Mouse (Mus musculus) hindbrain, embryonic 15.5 days (tissue): ENCODE measurements around the gene Cd46. TPM values are rescaled to one million over a fixed set of nuclear protein-coding genes. Genes with fewer than 3 reads are reported as not detected.
A peak's percentile ranks its signal among the peaks of the same experiment; 100 is the strongest.

Source experiments
- ATAC-seq: fragments of 200-750 bp; cut with Nextera tagmentation; 2 replicates; pipeline ENCODE4 v1.8.0; 2017; ENCODE audit warnings: low read depth, moderate number of reproducible peaks, moderate TSS enrichment; ENCODE audit not compliant: low FRiP score
- H3K27ac ChIP-seq: fragments of 300-500 bp; sonication (generic); replicated peaks from 2 replicates; pipeline ENCODE4 v1.5.1; 2015; ENCODE audit warnings: mild to moderate bottlenecking, inconsistent platforms
- H3K27me3 ChIP-seq: fragments of 300-500 bp; sonication (generic); 2 replicates; pipeline ENCODE4 v1.6.1; 2015; ENCODE audit warnings: control low read depth, inconsistent platforms
- H3K36me3 ChIP-seq: fragments of 300-500 bp; sonication (generic); 2 replicates; pipeline ENCODE4 v1.6.1; 2015; ENCODE audit warnings: control low read depth, inconsistent platforms
- H3K4me1 ChIP-seq: fragments of 300-500 bp; sonication (generic); replicated peaks from 2 replicates; pipeline ENCODE4 v1.6.1; 2015; ENCODE audit warnings: control low read depth, inconsistent platforms
- H3K4me2 ChIP-seq: fragments of 300-500 bp; sonication (generic); 2 replicates; pipeline ENCODE4 v1.6.1; 2015; ENCODE audit warnings: moderate library complexity, mild to moderate bottlenecking, inconsistent platforms
- H3K4me3 ChIP-seq: fragments of 300-500 bp; sonication (generic); 2 replicates; pipeline ENCODE4 v1.5.1; 2015; ENCODE audit warnings: mild to moderate bottlenecking, inconsistent platforms
- H3K9ac ChIP-seq: fragments of 300-500 bp; sonication (generic); 2 replicates; pipeline ENCODE4 v1.6.1; 2015; ENCODE audit warnings: inconsistent platforms
- H3K9me3 ChIP-seq: fragments of 300-500 bp; sonication (generic); 2 replicates; pipeline ENCODE4 v1.6.1; 2016; ENCODE audit warnings: control low read depth, inconsistent platforms
- WGBS: fragments of 180-500 bp; shearing (Covaris S2); methylation state at CpG from one replicate; pipeline ENCODE4 v1.1.7; 2015; 5-methylcytosine and 5-hydroxymethylcytosine counted together
- polyA plus RNA-seq: library from polyadenylated mRNA; unstranded; fragments of >200 nt; fragmentation: Nextera tagmentation; extraction: Ambion mirVana; gene quantifications from 2 replicates; pipeline ENCODE4 v1.2.1, GENCODE M21; 2015

Gene Cd46
- polyA plus RNA-seq, 1 experiment from 2014 or later: 2.0 TPM

GRCm38 (mm10) chr1:195017626-195018025 is 74.4 kb downstream of the Cd46 start:
- Histone ChIP-seq H3K36me3 (no peaks in the 10 kb centered on the region), H3K4me2 (peak overlapping the region; percentile 53), H3K4me3 (no peak overlapping the region), H3K9ac (no peak overlapping the region), H3K27me3 (no peaks in the 10 kb centered on the region), H3K27ac (peak overlapping the region; percentile 13; the same call in 1 of the 2 replicates), H3K4me1 (peaks cover 11% of the 10 kb centered on the region), H3K9me3 (no peaks in the 10 kb centered on the region)
- no peak for ATAC-seq
- 86% methylated on average over 4 of the region's 4 CpGs for WGBS

GRCm38 (mm10) chr1:195016811-195017501 is 75.1 kb downstream of the Cd46 start:
- WGBS: 57% methylated on average over 11 of the region's 11 CpGs
- Histone ChIP-seq H3K4me1 (peaks cover 11% of the 10 kb centered on the region), H3K27ac (peak overlapping the region; percentile 74), H3K9ac (peak overlapping the region; percentile 25; the same call in 1 of the 2 replicates), H3K27me3 (no peaks in the 10 kb centered on the region), H3K9me3 (no peaks in the 10 kb centered on the region), H3K4me2 (peak overlapping the region; percentile 53), H3K4me3 (peak overlapping the region; percentile 27), H3K36me3 (no peaks in the 10 kb centered on the region)
- peak; percentile 86 for ATAC-seq

- peaks cover 11% of the 10 kb centered on the region for H3K4me1 ChIP-seq
- ATAC-seq: no peak
- WGBS: 97% methylated on average over 1 of the region's 1 CpGs
- H3K4me2 ChIP-seq: no peak overlapping the region
- H3K36me3 ChIP-seq: no peaks in the 10 kb centered on the region
- no peak overlapping the region for H3K9ac ChIP-seq
- no peak overlapping the region for H3K4me3 ChIP-seq
- H3K27me3 ChIP-seq: no peaks in the 10 kb centered on the region
- no peaks in the 10 kb centered on the region for H3K9me3 ChIP-seq
- H3K27ac ChIP-seq: no peak overlapping the region
These were observed 76.8 kb downstream of the Cd46 start for GRCm38 (mm10) chr1:195015281-195015680.

GRCm38 (mm10) chr1:195014201-195014885 is 77.7 kb downstream of the Cd46 start:
- Histone ChIP-seq H3K9ac (no peak overlapping the region), H3K9me3 (no peaks in the 10 kb centered on the region), H3K4me2 (no peak overlapping the region), H3K36me3 (no peaks in the 10 kb centered on the region), H3K4me1 (peaks cover 11% of the 10 kb centered on the region), H3K27ac (no peak overlapping the region), H3K27me3 (no peaks in the 10 kb centered on the region), H3K4me3 (no peak overlapping the region)
- no peak for ATAC-seq
- 92% methylated on average over 3 of the region's 3 CpGs for WGBS

GRCm38 (mm10) chr1:195012531-195012930 is 79.5 kb downstream of the Cd46 start:
- no peaks in the 10 kb centered on the region for H3K27me3 ChIP-seq
- ATAC-seq: no peak
- peaks cover 6% of the 10 kb centered on the region for H3K4me1 ChIP-seq
- no peak overlapping the region for H3K4me3 ChIP-seq
- WGBS: 85% methylated on average over 2 of the region's 2 CpGs
- no peak overlapping the region for H3K4me2 ChIP-seq
- no peaks in the 10 kb centered on the region for H3K36me3 ChIP-seq
- no peaks in the 10 kb centered on the region for H3K9me3 ChIP-seq
- H3K9ac ChIP-seq: no peak overlapping the region
- no peak overlapping the region for H3K27ac ChIP-seq

- Histone ChIP-seq H3K9ac (no peak overlapping the region), H3K27ac (no peak overlapping the region), H3K9me3 (no peaks in the 10 kb centered on the region), H3K4me3 (no peak overlapping the region), H3K4me2 (no peak overlapping the region), H3K36me3 (no peaks in the 10 kb centered on the region), H3K27me3 (no peaks in the 10 kb centered on the region), H3K4me1 (no peaks in the 10 kb centered on the region)
- no peak for ATAC-seq
These were observed 85.8 kb downstream of the Cd46 start for GRCm38 (mm10) chr1:195006267-195006666.

- 84% methylated on average over 1 of the region's 1 CpGs for WGBS
- no peak overlapping the region for H3K27ac ChIP-seq
- no peak overlapping the region for H3K4me2 ChIP-seq
- H3K4me1 ChIP-seq: no peaks in the 10 kb centered on the region
- no peaks in the 10 kb centered on the region for H3K27me3 ChIP-seq
- no peaks in the 10 kb centered on the region for H3K9me3 ChIP-seq
- no peak overlapping the region for H3K4me3 ChIP-seq
- ATAC-seq: no peak
- no peak overlapping the region for H3K9ac ChIP-seq
- no peaks in the 10 kb centered on the region for H3K36me3 ChIP-seq
These were observed 87.9 kb downstream of the Cd46 start for GRCm38 (mm10) chr1:195004194-195004593.

- Histone ChIP-seq H3K27me3 (no peaks in the 10 kb centered on the region), H3K9ac (no peak overlapping the region), H3K4me1 (no peaks in the 10 kb centered on the region), H3K4me3 (no peak overlapping the region), H3K36me3 (no peaks in the 10 kb centered on the region), H3K9me3 (no peaks in the 10 kb centered on the region), H3K27ac (no peak overlapping the region), H3K4me2 (no peak overlapping the region)
- no peak for ATAC-seq
- WGBS: 91% methylated on average over 4 of the region's 4 CpGs
These were observed 88.7 kb downstream of the Cd46 start for GRCm38 (mm10) chr1:195003328-195003727.

- Histone ChIP-seq H3K9ac (no peak overlapping the region), H3K36me3 (no peaks in the 10 kb centered on the region), H3K27ac (no peak overlapping the region), H3K4me2 (no peak overlapping the region), H3K9me3 (no peaks in the 10 kb centered on the region), H3K4me3 (no peak overlapping the region), H3K4me1 (no peaks in the 10 kb centered on the region), H3K27me3 (no peaks in the 10 kb centered on the region)
- WGBS: 91% methylated on average over 1 of the region's 1 CpGs
- ATAC-seq: no peak
These were observed 93.7 kb downstream of the Cd46 start for GRCm38 (mm10) chr1:194998396-194998795.

- 80% methylated on average over 2 of the region's 2 CpGs for WGBS
- no peak overlapping the region for H3K27ac ChIP-seq
These were observed 96.9 kb downstream of the Cd46 start for GRCm38 (mm10) chr1:194995196-194995595.

GRCm38 (mm10) chr1:194994262-194994661 is 97.8 kb downstream of the Cd46 start:
- ATAC-seq: no peak
- no peak overlapping the region for H3K4me3 ChIP-seq
- H3K36me3 ChIP-seq: no peaks in the 10 kb centered on the region
- H3K27me3 ChIP-seq: no peaks in the 10 kb centered on the region
- H3K4me2 ChIP-seq: no peak overlapping the region
- H3K27ac ChIP-seq: no peak overlapping the region
- H3K4me1 ChIP-seq: no peaks in the 10 kb centered on the region
- H3K9ac ChIP-seq: no peak overlapping the region
- no peaks in the 10 kb centered on the region for H3K9me3 ChIP-seq
- WGBS: 86% methylated on average over 5 of the region's 5 CpGs

More at GRCm38 (mm10) chr1:194995196-194995595, 96.9 kb downstream of the Cd46 start:
- H3K9me3 ChIP-seq: no peaks in the 10 kb centered on the region
- no peak overlapping the region for H3K4me3 ChIP-seq
- H3K27me3 ChIP-seq: no peaks in the 10 kb centered on the region
- H3K9ac ChIP-seq: no peak overlapping the region
- no peak for ATAC-seq
- no peaks in the 10 kb centered on the region for H3K36me3 ChIP-seq
- no peaks in the 10 kb centered on the region for H3K4me1 ChIP-seq
- no peak overlapping the region for H3K4me2 ChIP-seq

- no peaks in the 10 kb centered on the region for H3K36me3 ChIP-seq
- no peaks in the 10 kb centered on the region for H3K27me3 ChIP-seq
- WGBS: 83% methylated on average over 1 of the region's 1 CpGs
- no peaks in the 10 kb centered on the region for H3K9me3 ChIP-seq
- no peak overlapping the region for H3K4me2 ChIP-seq
- H3K4me3 ChIP-seq: no peak overlapping the region
- H3K27ac ChIP-seq: no peak overlapping the region
- H3K9ac ChIP-seq: no peak overlapping the region
- H3K4me1 ChIP-seq: no peaks in the 10 kb centered on the region
- ATAC-seq: no peak
These were observed 98.5 kb downstream of the Cd46 start for GRCm38 (mm10) chr1:194993409-194993988.
